Mouse (Mus musculus): ENCODE measurements around the gene Il33. TPM values are rescaled to one million over a fixed set of nuclear protein-coding genes. Genes with fewer than 3 reads are reported as not detected.

Gene Il33
- polyA plus RNA-seq, 1 experiment from 2014 or later: 0.71 TPM

DNA sequence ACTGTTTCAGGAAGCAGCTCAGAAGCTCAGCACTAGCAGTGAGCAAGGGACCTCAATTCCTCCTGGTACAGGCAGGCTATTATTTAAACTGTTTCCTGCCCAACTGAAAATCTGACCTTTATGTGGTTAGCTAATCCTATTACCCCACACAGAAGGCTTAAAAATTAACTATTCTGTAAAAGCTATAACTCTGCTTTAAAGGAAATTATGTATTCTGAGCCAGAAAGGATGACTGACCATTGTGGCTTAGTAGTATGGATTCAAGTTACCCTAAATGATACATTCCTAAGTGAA, 21.5 kb downstream of the Il33 start:
- no peak for ATAC-seq
- Histone ChIP-seq H3K9me3 (ENCODE audit: control insufficient read depth, low read length) (no peaks in the 10 kb centered on the region), H3K4me1 (replicated peaks; ENCODE audit: control insufficient read depth, insufficient read depth, low read length) (peaks cover 10% of the 10 kb centered on the region), H3K9ac (replicated peaks; ENCODE audit: low read depth, low read length) (no peak overlapping the region), H3K27me3 (replicated peaks; ENCODE audit: control insufficient read depth, insufficient read depth, low read length) (no peaks in the 10 kb centered on the region), H3K4me2 (ENCODE audit: low read length) (no peak overlapping the region), H3K27ac (ENCODE audit: low read length) (no peak overlapping the region), H3K36me3 (ENCODE audit: control insufficient read depth, insufficient read depth) (no peaks in the 10 kb centered on the region), H3K4me3 (replicated peaks; ENCODE audit: low read length) (no peak overlapping the region)

DNA sequence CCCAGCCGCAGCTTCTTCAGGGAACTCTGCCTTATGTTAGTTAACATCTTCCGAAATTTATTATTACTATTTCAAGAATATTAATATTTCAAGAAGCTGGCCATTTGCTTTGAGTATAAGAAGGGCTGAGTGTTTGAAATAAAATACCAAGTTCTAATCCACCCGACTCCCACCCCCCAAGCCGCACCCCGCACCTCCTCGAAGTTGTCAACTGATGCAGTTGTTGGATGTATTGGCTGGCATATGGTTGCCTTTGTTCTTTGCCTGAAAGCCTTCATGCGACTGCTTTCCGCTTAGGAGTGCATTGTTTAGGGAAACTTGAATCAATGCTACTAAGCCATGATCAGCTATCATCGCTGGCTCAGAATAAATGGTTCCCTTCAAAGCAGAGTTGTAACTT, 22.1 kb downstream of the Il33 start:
- Histone ChIP-seq H3K36me3 (ENCODE audit: control insufficient read depth, insufficient read depth) (no peaks in the 10 kb centered on the region), H3K4me3 (replicated peaks; ENCODE audit: low read length) (no peak overlapping the region), H3K9ac (replicated peaks; ENCODE audit: low read depth, low read length) (no peak overlapping the region), H3K4me1 (replicated peaks; ENCODE audit: control insufficient read depth, insufficient read depth, low read length) (peaks cover 10% of the 10 kb centered on the region), H3K27me3 (replicated peaks; ENCODE audit: control insufficient read depth, insufficient read depth, low read length) (no peaks in the 10 kb centered on the region), H3K27ac (ENCODE audit: low read length) (no peak overlapping the region), H3K4me2 (ENCODE audit: low read length) (no peak overlapping the region), H3K9me3 (ENCODE audit: control insufficient read depth, low read length) (no peaks in the 10 kb centered on the region)
- 71% methylated on average over 9 of the region's 9 CpGs for WGBS
- ATAC-seq: no peak

DNA sequence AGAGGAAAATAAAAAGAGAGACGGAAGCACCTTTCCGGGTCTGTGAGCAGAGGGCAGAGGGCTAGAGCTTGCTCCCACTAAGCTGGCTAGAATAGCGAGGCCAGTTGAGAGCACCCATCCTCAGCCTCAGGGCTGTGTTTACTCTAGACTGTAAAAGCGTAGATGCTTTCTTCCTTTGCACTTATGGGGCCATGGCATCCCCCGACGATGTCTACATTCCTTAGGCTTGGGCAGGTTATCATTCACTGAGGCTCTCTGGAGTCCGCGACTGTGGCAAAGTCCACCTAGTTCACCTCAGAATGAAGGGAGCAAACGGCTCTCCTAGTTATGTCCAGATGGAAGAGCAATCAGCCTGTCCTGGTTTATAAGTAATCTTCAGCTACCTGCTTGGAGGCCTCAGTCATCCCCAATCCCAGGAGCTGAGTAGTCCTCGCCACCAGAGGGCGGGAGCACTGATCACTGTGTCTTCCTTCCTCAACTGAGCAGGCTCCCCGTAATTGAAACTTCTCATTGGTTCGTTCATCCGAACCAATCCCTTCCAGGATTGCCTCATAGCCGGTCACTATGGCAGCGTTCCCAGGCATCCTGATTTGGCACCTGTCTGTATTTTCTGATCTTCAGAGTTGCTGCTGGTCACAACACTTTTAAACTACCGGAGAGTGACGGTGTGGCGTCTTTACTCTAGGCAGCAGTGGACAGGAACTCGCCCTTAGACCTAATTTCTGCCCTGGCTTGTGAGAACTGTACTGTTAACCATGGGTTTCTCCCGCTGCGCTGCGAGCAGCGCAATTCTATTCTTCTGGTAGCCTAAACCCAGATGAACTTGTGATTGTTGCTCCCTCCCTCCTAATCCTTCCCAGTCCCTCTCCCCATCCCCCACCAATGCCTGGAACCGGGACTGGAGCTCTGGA, 23.2 kb downstream of the Il33 start:
- Histone ChIP-seq H3K36me3 (ENCODE audit: control insufficient read depth, insufficient read depth) (no peaks in the 10 kb centered on the region), H3K4me1 (replicated peaks; ENCODE audit: control insufficient read depth, insufficient read depth, low read length) (peaks cover 10% of the 10 kb centered on the region), H3K9me3 (ENCODE audit: control insufficient read depth, low read length) (no peaks in the 10 kb centered on the region), H3K27me3 (replicated peaks; ENCODE audit: control insufficient read depth, insufficient read depth, low read length) (no peaks in the 10 kb centered on the region), H3K27ac (ENCODE audit: low read length) (no peak overlapping the region), H3K9ac (replicated peaks; ENCODE audit: low read depth, low read length) (peak overlapping the region; percentile 39), H3K4me2 (ENCODE audit: low read length) (peak overlapping the region; percentile 81), H3K4me3 (replicated peaks; ENCODE audit: low read length) (peak overlapping the region; percentile 42)
- peak; percentile 98 for ATAC-seq
- 24% methylated on average over 25 of the region's 25 CpGs for WGBS

- no peaks in the 10 kb centered on the region for H3K27me3 ChIP-seq (replicated peaks; ENCODE audit: control insufficient read depth, insufficient read depth, low read length)
- ATAC-seq: no peak
- no peaks in the 10 kb centered on the region for H3K36me3 ChIP-seq (ENCODE audit: control insufficient read depth, insufficient read depth)
- no peak overlapping the region for H3K9ac ChIP-seq (replicated peaks; ENCODE audit: low read depth, low read length)
- H3K4me3 ChIP-seq (replicated peaks; ENCODE audit: low read length): no peak overlapping the region
- H3K4me2 ChIP-seq (ENCODE audit: low read length): no peak overlapping the region
- no peaks in the 10 kb centered on the region for H3K9me3 ChIP-seq (ENCODE audit: control insufficient read depth, low read length)
- peaks cover 10% of the 10 kb centered on the region for H3K4me1 ChIP-seq (replicated peaks; ENCODE audit: control insufficient read depth, insufficient read depth, low read length)
- 94% methylated on average over 5 of the region's 5 CpGs for WGBS
- H3K27ac ChIP-seq (ENCODE audit: low read length): no peak overlapping the region
Measured at GRCm38 (mm10) chr19:29952538-29952937, 27.6 kb downstream of the Il33 start.

DNA sequence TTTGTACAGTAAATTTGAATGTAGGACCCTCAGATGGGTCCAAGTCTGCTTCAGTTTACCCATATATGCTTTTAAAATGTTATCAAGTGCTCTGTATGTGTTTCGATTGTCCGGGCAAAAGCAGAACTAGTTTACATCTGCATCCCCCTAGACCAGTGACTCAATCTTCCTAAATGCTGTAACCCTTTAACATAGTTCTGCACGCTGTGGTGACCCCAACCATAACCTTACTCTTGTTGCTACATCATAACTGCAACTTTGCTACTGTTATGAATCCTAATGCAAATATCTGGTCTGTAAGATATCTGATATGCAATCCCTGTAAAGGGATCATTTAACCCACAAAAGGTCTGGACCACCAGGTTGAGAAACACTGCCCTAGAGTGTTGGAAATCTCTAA, 28.9 kb downstream of the Il33 start:
- Histone ChIP-seq H3K9ac (replicated peaks; ENCODE audit: low read depth, low read length) (no peak overlapping the region), H3K27me3 (replicated peaks; ENCODE audit: control insufficient read depth, insufficient read depth, low read length) (no peaks in the 10 kb centered on the region), H3K4me1 (replicated peaks; ENCODE audit: control insufficient read depth, insufficient read depth, low read length) (peaks cover 1% of the 10 kb centered on the region), H3K27ac (ENCODE audit: low read length) (no peak overlapping the region), H3K4me3 (replicated peaks; ENCODE audit: low read length) (no peak overlapping the region), H3K4me2 (ENCODE audit: low read length) (no peak overlapping the region), H3K36me3 (ENCODE audit: control insufficient read depth, insufficient read depth) (no peaks in the 10 kb centered on the region), H3K9me3 (ENCODE audit: control insufficient read depth, low read length) (no peaks in the 10 kb centered on the region)
- WGBS: 93% methylated on average over 3 of the region's 3 CpGs
- no peak for ATAC-seq

DNA sequence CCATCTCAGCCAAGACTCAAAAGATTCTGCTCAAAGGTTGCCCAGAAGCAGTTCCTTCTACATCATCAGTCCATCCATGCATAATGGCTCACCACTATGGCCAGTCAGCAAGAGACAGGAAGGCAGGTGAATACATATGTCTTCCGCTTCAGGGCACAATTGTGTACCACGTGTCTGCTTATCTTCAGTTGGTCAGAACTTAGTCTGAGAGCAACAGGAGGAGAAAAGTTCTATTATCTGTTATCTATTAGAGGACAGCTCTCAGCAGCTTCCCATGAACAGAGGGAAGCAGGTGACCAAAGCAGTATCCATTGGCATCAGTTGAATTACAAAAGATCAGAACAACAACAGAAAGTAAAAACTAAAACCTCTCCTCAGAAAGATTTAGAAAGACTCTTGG, 30.5 kb downstream of the Il33 start:
- ATAC-seq: no peak
- WGBS: 84% methylated on average over 2 of the region's 2 CpGs
- Histone ChIP-seq H3K36me3 (ENCODE audit: control insufficient read depth, insufficient read depth) (no peaks in the 10 kb centered on the region), H3K27ac (ENCODE audit: low read length) (no peak overlapping the region), H3K4me1 (replicated peaks; ENCODE audit: control insufficient read depth, insufficient read depth, low read length) (no peaks in the 10 kb centered on the region), H3K4me2 (ENCODE audit: low read length) (no peak overlapping the region), H3K9me3 (ENCODE audit: control insufficient read depth, low read length) (no peaks in the 10 kb centered on the region), H3K9ac (replicated peaks; ENCODE audit: low read depth, low read length) (no peak overlapping the region), H3K4me3 (replicated peaks; ENCODE audit: low read length) (no peak overlapping the region), H3K27me3 (replicated peaks; ENCODE audit: control insufficient read depth, insufficient read depth, low read length) (no peaks in the 10 kb centered on the region)

- no peak for ATAC-seq
- Histone ChIP-seq H3K4me2 (ENCODE audit: low read length) (no peak overlapping the region), H3K27ac (ENCODE audit: low read length) (no peak overlapping the region), H3K4me3 (replicated peaks; ENCODE audit: low read length) (no peak overlapping the region), H3K36me3 (ENCODE audit: control insufficient read depth, insufficient read depth) (no peaks in the 10 kb centered on the region), H3K9ac (replicated peaks; ENCODE audit: low read depth, low read length) (no peak overlapping the region), H3K27me3 (replicated peaks; ENCODE audit: control insufficient read depth, insufficient read depth, low read length) (no peaks in the 10 kb centered on the region), H3K9me3 (ENCODE audit: control insufficient read depth, low read length) (no peaks in the 10 kb centered on the region), H3K4me1 (replicated peaks; ENCODE audit: control insufficient read depth, insufficient read depth, low read length) (no peaks in the 10 kb centered on the region)
- 87% methylated on average over 4 of the region's 4 CpGs for WGBS
Measured at GRCm38 (mm10) chr19:29960906-29961305, 36.0 kb downstream of the Il33 start.

GRCm38 (mm10) chr19:29961842-29962241, 36.9 kb downstream of the Il33 start:
- 85% methylated on average over 6 of the region's 6 CpGs for WGBS
- Histone ChIP-seq H3K4me3 (replicated peaks; ENCODE audit: low read length) (no peak overlapping the region), H3K4me1 (replicated peaks; ENCODE audit: control insufficient read depth, insufficient read depth, low read length) (no peaks in the 10 kb centered on the region), H3K27me3 (replicated peaks; ENCODE audit: control insufficient read depth, insufficient read depth, low read length) (no peaks in the 10 kb centered on the region), H3K9ac (replicated peaks; ENCODE audit: low read depth, low read length) (no peak overlapping the region), H3K9me3 (ENCODE audit: control insufficient read depth, low read length) (no peaks in the 10 kb centered on the region), H3K36me3 (ENCODE audit: control insufficient read depth, insufficient read depth) (no peaks in the 10 kb centered on the region), H3K27ac (ENCODE audit: low read length) (no peak overlapping the region), H3K4me2 (ENCODE audit: low read length) (no peak overlapping the region)
- ATAC-seq: no peak

- no peak overlapping the region for H3K4me2 ChIP-seq (ENCODE audit: low read length)
- no peaks in the 10 kb centered on the region for H3K27me3 ChIP-seq (replicated peaks; ENCODE audit: control insufficient read depth, insufficient read depth, low read length)
- H3K4me3 ChIP-seq (replicated peaks; ENCODE audit: low read length): no peak overlapping the region
- H3K36me3 ChIP-seq (ENCODE audit: control insufficient read depth, insufficient read depth): no peaks in the 10 kb centered on the region
- no peak for ATAC-seq
- H3K27ac ChIP-seq (ENCODE audit: low read length): no peak overlapping the region
- H3K9ac ChIP-seq (replicated peaks; ENCODE audit: low read depth, low read length): no peak overlapping the region
- H3K4me1 ChIP-seq (replicated peaks; ENCODE audit: control insufficient read depth, insufficient read depth, low read length): no peaks in the 10 kb centered on the region
- H3K9me3 ChIP-seq (ENCODE audit: control insufficient read depth, low read length): no peaks in the 10 kb centered on the region
- WGBS: 86% methylated on average over 2 of the region's 2 CpGs
Measured at GRCm38 (mm10) chr19:29963598-29964092, 38.7 kb downstream of the Il33 start.
